8 mouse cellular contexts compared by ENCODE assay signal in genomic region chr4:108339277-108339690, GRCm38 (mm10). TPM values are rescaled to one million over a fixed set of nuclear protein-coding genes. Genes with fewer than 3 reads are reported as not detected.
DNase-seq lines count a peak whose midpoint lies in the region; ATAC-seq and TF ChIP-seq lines count a peak whose summit lies in the region.
"Had no signal": no experiment of that assay in that cellular context is flagged by ENCODE, and none has a peak within 500 bp of the region (broad histone marks: within the 10 kb centered on the region; RNA-seq: fewer than 3 reads in every experiment).

No protein-coding gene starts in this region.

- ATAC-seq in embryonic facial prominence, embryonic 12.5 days (ENCODE audit: insufficient number of reproducible peaks, insufficient read depth, low FRiP score, low TSS enrichment): peak; percentile 49

- peak; percentile 30 to 86 (median 63) for TF ChIP-seq CTCF in MEL (IDR thresholded peaks at IDR 0.05 in 2 of 3, conservative IDR thresholded peaks at IDR 0.05 in 1 of 3; ENCODE audit: control insufficient read depth in 1 of 3, insufficient read depth in 1 of 3, low read depth in 2 of 3, low read length in 3 of 3, poor library complexity in 1 of 3, severe bottlenecking in 1 of 3)

- no peak for TF ChIP-seq POLR2A in MEL (IDR thresholded peaks at IDR 0.05; ENCODE audit: control insufficient read depth in 1 of 2, insufficient read depth in 1 of 2, low read depth in 1 of 2, low read length in 2 of 2, poor library complexity in 1 of 2)

- no peak overlapping the region for H3K4me2 ChIP-seq in embryonic facial prominence, embryonic 12.5 days (replicated peaks)
- H3K4me2 ChIP-seq: liver, embryonic 15.5 days had no signal

- TF ChIP-seq EP300 in MEL (IDR thresholded peaks at IDR 0.05; ENCODE audit: low read depth in 1 of 2, low read length in 2 of 2): no peak

- no peaks in the 10 kb centered on the region for H3K27me3 ChIP-seq in MEL (ENCODE audit: control insufficient read depth in 1 of 2, insufficient read depth in 2 of 2, low read length in 2 of 2)
- no peaks in the 10 kb centered on the region for H3K27me3 ChIP-seq in embryonic facial prominence, embryonic 12.5 days
- H3K27me3 ChIP-seq: liver, embryonic 15.5 days had no signal

- H3K9ac ChIP-seq in MEL (ENCODE audit: control insufficient read depth, low read depth, low read length, poor library complexity, severe bottlenecking): no peak overlapping the region
- no peak overlapping the region for H3K9ac ChIP-seq in embryonic facial prominence, embryonic 12.5 days
- H3K9ac ChIP-seq: liver, embryonic 15.5 days had no signal

- no peaks in the 10 kb centered on the region for H3K79me2 ChIP-seq in MEL (ENCODE audit: control insufficient read depth, insufficient read depth, low read length, poor library complexity)

- H3K9me3 ChIP-seq in MEL (replicated peaks; ENCODE audit: insufficient read depth, low read length): no peaks in the 10 kb centered on the region
- H3K9me3 ChIP-seq in embryonic facial prominence, embryonic 12.5 days: no peaks in the 10 kb centered on the region
- H3K9me3 ChIP-seq: liver, embryonic 15.5 days had no signal

- intact Hi-C loops in heart, postnatal 14 days (cut with DNase I): loop anchor here (2.0 to 5.0 kb wide), 3 partner anchors 120 to 218 kb away; partner anchors contain the start of gene Tut4

- H3K4me1 ChIP-seq in MEL (ENCODE audit: control insufficient read depth in 1 of 2, insufficient read depth in 2 of 2, low read length in 2 of 2): no peaks in the 10 kb centered on the region; a peak in 1 of 4 replicates
- 0 out of 2 replicates have a peak, but pooled peaks cover 2% of the 10 kb centered on the region for H3K4me1 ChIP-seq in embryonic facial prominence, embryonic 12.5 days

- DNase-seq in MEL (ENCODE audit: low read depth, low spot score): peak; percentile 72
- DNase-seq in adrenal gland, postnatal 36 days: peak; percentile 45 to 71
- peak; percentile 65 to 71 for DNase-seq in heart, postnatal 14 days
- DNase-seq in layer of hippocampus, adult 8-10 months (ENCODE audit: low spot score in 2 of 2): peak; percentile 49 to 58
- peak; percentile 79 for DNase-seq in lung, postnatal 10 days
- peak; percentile 61 for DNase-seq in right cerebral cortex, adult 18-20 months

- H3K36me3 ChIP-seq in MEL (ENCODE audit: control insufficient read depth in 1 of 2, insufficient read depth in 2 of 2, low read length in 2 of 2): no peaks in the 10 kb centered on the region; a peak in 2 of 4 replicates
- peaks cover 34% of the 10 kb centered on the region for H3K36me3 ChIP-seq in embryonic facial prominence, embryonic 12.5 days

- WGBS in embryonic facial prominence, embryonic 12.5 days: 22% methylated on average over 4 of the region's 4 CpGs

- TF ChIP-seq RAD21 in MEL (IDR thresholded peaks at IDR 0.05; ENCODE audit: low read depth, low read length): peak; percentile 89

- H3K4me3 ChIP-seq in MEL (ENCODE audit: control insufficient read depth in 1 of 2, insufficient read depth in 1 of 2, low read depth in 2 of 2, low read length in 2 of 2): no peak overlapping the region
- H3K4me3 ChIP-seq in embryonic facial prominence, embryonic 12.5 days: no peak overlapping the region
- H3K4me3 ChIP-seq: liver, embryonic 15.5 days had no signal

- H3K27ac ChIP-seq in MEL (ENCODE audit: control insufficient read depth, low read depth, low read length): no peak overlapping the region
- H3K27ac ChIP-seq in embryonic facial prominence, embryonic 12.5 days: peak overlapping the region; percentile 18
- H3K27ac ChIP-seq: liver, embryonic 15.5 days had no signal

TF ChIP-seq in MEL, 35 proteins besides CTCF, POLR2A, EP300 and RAD21:
- TF ChIP-seq MAFK (IDR thresholded peaks at IDR 0.05; ENCODE audit: borderline replicate concordance, low read depth, low read length) (no peak), GATA1 (IDR thresholded peaks at IDR 0.05; ENCODE audit: low read depth, low read length) (no peak), MXI1 (IDR thresholded peaks at IDR 0.05; ENCODE audit: low read depth, low read length) (no peak), GABPA (IDR thresholded peaks at IDR 0.05; ENCODE audit: low read depth, low read length) (no peak), ZNF384 (IDR thresholded peaks at IDR 0.05; ENCODE audit: low read depth, low read length) (peak; percentile 65), POLR2AphosphoS5 (IDR thresholded peaks at IDR 0.05; ENCODE audit: borderline replicate concordance, low read depth, low read length) (no peak), SMC3 (IDR thresholded peaks at IDR 0.05; ENCODE audit: low read depth, low read length) (peak; percentile 90), ZC3H11A (IDR thresholded peaks at IDR 0.05; ENCODE audit: low read depth, low read length) (peak; percentile 86), KAT2A (conservative IDR thresholded peaks at IDR 0.05; ENCODE audit: low read depth, low read length) (no peak)

RNA-seq across cellular contexts. Expression of gene Coa7, which starts 11.3 kb away (rescaled TPM):
- 19.8 and 23.5 TPM in 2 replicates for total RNA-seq in MEL (2012; rRNA removed)
- polyA plus RNA-seq in MEL (2012; ENCODE audit: insufficient read depth in 1 of 2, insufficient read length in 2 of 2, low read depth in 1 of 2, low replicate concordance in 2 of 2, missing spikeins in 1 of 2): 10 to 100 TPM; 30.5 to 39.1 TPM
- 10 to 100 TPM; 39.0 to 46.7 TPM for total RNA-seq in adrenal gland, postnatal 36 days (2021)
- polyA plus RNA-seq in embryonic facial prominence, embryonic 12.5 days (2016; fragmentation: Nextera tagmentation; extraction: Ambion mirVana): 55.6 and 58.0 TPM in 2 replicates
- total RNA-seq in heart, postnatal 14 days (2021): 10 to 100 TPM; 41.1 TPM
- total RNA-seq in layer of hippocampus, adult 8-10 months (2022): 10 to 100 TPM; 20.9 to 29.8 (median 24.8) TPM

RNA-seq across cellular contexts. Expression of gene Zyg11b, which starts 38.4 kb away (rescaled TPM):
- 7.7 and 8.4 TPM in 2 replicates for total RNA-seq in MEL (2012; rRNA removed)
- polyA plus RNA-seq in MEL (2012; ENCODE audit: insufficient read depth in 1 of 2, insufficient read length in 2 of 2, low read depth in 1 of 2, low replicate concordance in 2 of 2, missing spikeins in 1 of 2): 1 to 10 TPM in 1 of 2 experiments, not detected in 1; 9.2 TPM
- total RNA-seq in adrenal gland, postnatal 36 days (2021): 10 to 100 TPM; 32.6 to 50.0 TPM
- 18.4 and 20.5 TPM in 2 replicates for polyA plus RNA-seq in embryonic facial prominence, embryonic 12.5 days (2016; fragmentation: Nextera tagmentation; extraction: Ambion mirVana)
- 10 to 100 TPM; 37.6 to 39.1 TPM for total RNA-seq in heart, postnatal 14 days (2021)
- 100 to 1,000 TPM in 2 of 4 experiments, 10 to 100 TPM in 2; 93.5 to 109 (median 99.6) TPM for total RNA-seq in layer of hippocampus, adult 8-10 months (2022)

RNA-seq across cellular contexts. Expression of gene Shisal2a, which starts 43.9 kb away (rescaled TPM):
- total RNA-seq in MEL (2012; rRNA removed): not detected in 2 replicates
- polyA plus RNA-seq in MEL (2012; ENCODE audit: insufficient read depth in 1 of 2, insufficient read length in 2 of 2, low read depth in 1 of 2, low replicate concordance in 2 of 2, missing spikeins in 1 of 2): not detected
- 1 to 10 TPM; 3.6 to 7.8 TPM for total RNA-seq in adrenal gland, postnatal 36 days (2021)
- polyA plus RNA-seq in embryonic facial prominence, embryonic 12.5 days (2016; fragmentation: Nextera tagmentation; extraction: Ambion mirVana): 13.3 and 14.4 TPM in 2 replicates
- total RNA-seq in heart, postnatal 14 days (2021): not detected
- not detected for total RNA-seq in layer of hippocampus, adult 8-10 months (2022)
